In the genomic region with DNA sequence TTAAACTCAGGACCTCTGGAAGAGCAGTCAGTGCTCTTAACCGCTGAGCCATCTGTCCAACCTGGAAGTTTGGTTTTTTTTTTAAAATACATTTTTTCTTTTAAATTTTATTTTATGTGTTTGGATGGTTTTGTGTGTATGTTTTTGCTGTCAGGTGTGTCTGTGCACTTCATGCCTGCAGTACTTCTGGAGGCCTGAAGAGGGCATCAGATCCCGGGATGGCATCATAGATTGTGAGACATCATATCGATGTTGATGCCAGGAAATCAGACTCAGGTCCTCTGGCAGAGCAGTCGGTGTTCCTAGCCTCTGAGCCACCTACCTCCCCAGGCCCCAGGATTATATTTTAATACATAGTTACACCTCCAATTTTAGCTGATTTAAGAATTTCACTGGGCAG, we compare ENCODE assay signal across 28 mouse cellular contexts. TPM values are rescaled to one million over a fixed set of nuclear protein-coding genes. Genes with fewer than 3 reads are reported as not detected.
DNase-seq lines count a peak whose midpoint lies in the region; ATAC-seq and TF ChIP-seq lines count a peak whose summit lies in the region.
"Had no signal": no experiment of that assay in that cellular context is flagged by ENCODE, and none has a peak within 500 bp of the region (broad histone marks: within the 10 kb centered on the region; RNA-seq: fewer than 3 reads in every experiment).

No protein-coding gene starts in this region.

- no peaks in the 10 kb centered on the region for H3K4me1 ChIP-seq in heart, adult 2 months (ENCODE audit: control insufficient read depth, insufficient read depth, low read length)
- H3K4me1 ChIP-seq in liver, postnatal 0 days (ENCODE audit: insufficient read depth), result no peaks in the 10 kb centered on the region
- no peaks in the 10 kb centered on the region; the same call in 1 of the 2 replicates for H3K4me1 ChIP-seq in bone marrow, adult 2 months (ENCODE audit: control insufficient read depth, insufficient read depth, low read length)
- no peaks in the 10 kb centered on the region for H3K4me1 ChIP-seq in hindbrain, embryonic 14.5 days (replicated peaks; ENCODE audit: control insufficient read depth, insufficient read depth, low read length)
- H3K4me1 ChIP-seq: forebrain, embryonic 12.5 days had no signal

- no peak for DNase-seq in heart, adult 2 months
- DNase-seq in heart, postnatal 4 days, result no peak
- no peak for DNase-seq in liver, postnatal 0 days
- DNase-seq in liver (no peak), ES-CJ7 (ENCODE audit: low read depth, low spot score) (peak; percentile 27)
- no peak for DNase-seq in thymus, adult 18-20 months
- no peak for DNase-seq in hindbrain, embryonic 14.5 days (ENCODE audit: low spot score)
- DNase-seq: adrenal gland, postnatal 36 days; cerebellum, adult 9-10 months; gastrocnemius, postnatal 25 days; kidney, adult 8-10 months; kidney, postnatal 4 days; midbrain, embryonic 14.5 days had no signal

- 95% methylated on average over 4 of the region's 4 CpGs for WGBS in heart, adult 2 months
- 85% methylated on average over 4 of the region's 4 CpGs for WGBS in liver, postnatal 0 days (ENCODE audit: insufficient replicate concordance)
- WGBS in bone marrow, adult 2 months, result 84% methylated on average over 4 of the region's 4 CpGs
- 91% methylated on average over 4 of the region's 4 CpGs for WGBS in hindbrain, embryonic 14.5 days

- H3K4me3 ChIP-seq in heart, adult 2 months, result no peak overlapping the region
- H3K4me3 ChIP-seq in liver, postnatal 0 days (ENCODE audit: low read depth, low read length), result no peak overlapping the region
- H3K4me3 ChIP-seq in bone marrow, adult 2 months (replicated peaks; ENCODE audit: control insufficient read depth, low read depth, low read length), result no peak overlapping the region
- H3K4me3 ChIP-seq in hindbrain, embryonic 14.5 days (replicated peaks; ENCODE audit: low read length), result no peak overlapping the region
- H3K4me3 ChIP-seq: embryonic facial prominence, embryonic 10.5 days; forebrain, embryonic 12.5 days; heart, embryonic 15.5 days; myocyte had no signal

- H3K36me3 ChIP-seq in heart, adult 2 months (ENCODE audit: control insufficient read depth, insufficient read depth, low read length), result no peaks in the 10 kb centered on the region
- no peaks in the 10 kb centered on the region; the same call in 1 of the 2 replicates for H3K36me3 ChIP-seq in liver, postnatal 0 days (replicated peaks; ENCODE audit: insufficient read depth, low read length)
- no peaks in the 10 kb centered on the region for H3K36me3 ChIP-seq in hindbrain, embryonic 14.5 days (replicated peaks; ENCODE audit: control insufficient read depth, insufficient read depth)
- H3K36me3 ChIP-seq: embryonic facial prominence, embryonic 10.5 days; forebrain, embryonic 12.5 days; heart, embryonic 15.5 days had no signal

- H3K27ac ChIP-seq in heart, adult 2 months, result no peak overlapping the region
- H3K27ac ChIP-seq in liver, postnatal 0 days (ENCODE audit: low read depth), result no peak overlapping the region
- no peak overlapping the region for H3K27ac ChIP-seq in bone marrow, adult 2 months (ENCODE audit: control insufficient read depth, insufficient read depth, low read depth, low read length, poor library complexity)
- no peak overlapping the region for H3K27ac ChIP-seq in hindbrain, embryonic 14.5 days
- H3K27ac ChIP-seq: embryonic facial prominence, embryonic 10.5 days; forebrain, embryonic 12.5 days; heart, embryonic 15.5 days had no signal

- no peak for TF ChIP-seq POLR2A in heart, adult 2 months (IDR thresholded peaks at IDR 0.05; ENCODE audit: insufficient read depth, low read depth, low read length)
- no peak for TF ChIP-seq POLR2A in bone marrow, adult 2 months (IDR thresholded peaks at IDR 0.05; ENCODE audit: borderline replicate concordance, control insufficient read depth, low read depth, low read length)

- no peak for TF ChIP-seq EP300 in heart, adult 2 months (IDR thresholded peaks at IDR 0.05; ENCODE audit: insufficient read depth, low read depth, low read length)
- no peak for TF ChIP-seq EP300 in liver, postnatal 0 days (IDR thresholded peaks at IDR 0.05; ENCODE audit: low read depth)

- H3K27me3 ChIP-seq in heart, adult 2 months (ENCODE audit: control insufficient read depth, insufficient read depth, low read length), result no peaks in the 10 kb centered on the region
- no peaks in the 10 kb centered on the region for H3K27me3 ChIP-seq in liver, postnatal 0 days (ENCODE audit: insufficient read depth, low read length)
- H3K27me3 ChIP-seq in hindbrain, embryonic 14.5 days (ENCODE audit: control insufficient read depth, insufficient read depth, low read length), result no peaks in the 10 kb centered on the region
- H3K27me3 ChIP-seq: CH12.LX; forebrain, embryonic 12.5 days; heart, embryonic 15.5 days had no signal

- no peak for ATAC-seq in liver, postnatal 0 days
- no peak for ATAC-seq in hindbrain, embryonic 14.5 days (ENCODE audit: low FRiP score)

- H3K9me3 ChIP-seq in liver, postnatal 0 days (ENCODE audit: low read length), result no peaks in the 10 kb centered on the region
- no peaks in the 10 kb centered on the region for H3K9me3 ChIP-seq in hindbrain, embryonic 14.5 days (ENCODE audit: control insufficient read depth, low read length)
- H3K9me3 ChIP-seq: embryonic facial prominence, embryonic 10.5 days; forebrain, embryonic 12.5 days; heart, embryonic 15.5 days had no signal

- no peak overlapping the region for H3K4me2 ChIP-seq in liver, postnatal 0 days (ENCODE audit: low read depth, low read length)
- no peak overlapping the region for H3K4me2 ChIP-seq in hindbrain, embryonic 14.5 days (replicated peaks)
- H3K4me2 ChIP-seq: forebrain, embryonic 12.5 days; heart, embryonic 15.5 days had no signal

- H3K79me2 ChIP-seq in heart, adult 2 months (replicated peaks; ENCODE audit: control insufficient read depth, insufficient read depth, low read length), result no peaks in the 10 kb centered on the region

- peak; percentile 30 for TF ChIP-seq CTCF in heart, adult 2 months (IDR thresholded peaks at IDR 0.05)
- TF ChIP-seq CTCF in liver, postnatal 0 days (IDR thresholded peaks at IDR 0.05; ENCODE audit: low read depth), result peak; percentile 45
- peak; percentile 13; the same call in 1 of the 2 replicates for TF ChIP-seq CTCF in bone marrow, adult 2 months (IDR thresholded peaks at IDR 0.05; ENCODE audit: control insufficient read depth, insufficient read depth, low read length)

- intact Hi-C loops in heart, adult 2 months (cut with DNase I), result no loop called here

- H3K9ac ChIP-seq in heart, adult 2 months (ENCODE audit: low read depth, low read length), result no peak overlapping the region
- no peak overlapping the region for H3K9ac ChIP-seq in liver, postnatal 0 days (replicated peaks)
- no peak overlapping the region for H3K9ac ChIP-seq in hindbrain, embryonic 14.5 days
- H3K9ac ChIP-seq: forebrain, embryonic 12.5 days; heart, embryonic 15.5 days had no signal

RNA-seq across cellular contexts. Expression of gene Pla2g12b, which starts 10.3 kb away (rescaled TPM):
- total RNA-seq in heart, adult 2 months (2021), result not detected
- 0.10 TPM in 1 of 2 replicates, not detected in the other for polyA plus RNA-seq in heart, adult 2 months (2012; rRNA removed)
- total RNA-seq in heart, postnatal 4 days (2021), result under 1 TPM; 0.25 to 0.41 TPM
- polyA plus RNA-seq in liver, postnatal 0 days (2015; fragmentation: Nextera tagmentation; extraction: Ambion mirVana), result 58.4 and 61.3 TPM in 2 replicates
- not detected in 2 replicates for polyA plus RNA-seq in bone marrow, adult 2 months (2011; ENCODE audit: insufficient read depth, insufficient read length, low replicate concordance, missing spikeins)
- not detected in 2 replicates for polyA plus RNA-seq in hindbrain, embryonic 14.5 days (2014; fragmentation: Nextera tagmentation; extraction: Ambion mirVana)
- total RNA-seq: adrenal gland, postnatal 36 days; CH12.LX; common myeloid progenitor, adult 5-6 weeks; gastrocnemius, postnatal 25 days; heart, adult 8-10 months; hematopoietic stem cell, adult 5-6 weeks; layer of hippocampus, postnatal 10 days; left cerebral cortex, postnatal 10 days; megakaryocyte, adult 5-6 weeks had no signal
- polyA plus RNA-seq: embryonic facial prominence, embryonic 10.5 days; forebrain, embryonic 12.5 days; limb, embryonic 14.5 days; midbrain, embryonic 14.5 days; myocyte; neural tube, embryonic 14.5 days; spleen, adult 2 months had no signal

RNA-seq across cellular contexts. Expression of gene Gm10273, which starts 18.3 kb away (rescaled TPM):
- total RNA-seq in heart, adult 2 months (2021), result 100 to 1,000 TPM; 123 to 156 TPM
- polyA plus RNA-seq in heart, adult 2 months (2012; rRNA removed), result 19.1 and 64.0 TPM in 2 replicates
- 100 to 1,000 TPM; 134 to 144 TPM for total RNA-seq in heart, postnatal 4 days (2021)
- 4.1 and 8.4 TPM in 2 replicates for polyA plus RNA-seq in liver, postnatal 0 days (2015; fragmentation: Nextera tagmentation; extraction: Ambion mirVana)
- polyA plus RNA-seq in bone marrow, adult 2 months (2011; ENCODE audit: insufficient read depth, insufficient read length, low replicate concordance, missing spikeins), result 12.5 and 45.2 TPM in 2 replicates
- 4.0 and 4.3 TPM in 2 replicates for polyA plus RNA-seq in hindbrain, embryonic 14.5 days (2014; fragmentation: Nextera tagmentation; extraction: Ambion mirVana)

RNA-seq across cellular contexts. Expression of gene Oit3, which starts 27.9 kb away (rescaled TPM):
- total RNA-seq in heart, adult 2 months (2021), result not detected
- 0.55 and 0.59 TPM in 2 replicates for polyA plus RNA-seq in heart, adult 2 months (2012; rRNA removed)
- under 1 TPM; 0.79 to 0.99 TPM for total RNA-seq in heart, postnatal 4 days (2021)
- 26.8 and 28.1 TPM in 2 replicates for polyA plus RNA-seq in liver, postnatal 0 days (2015; fragmentation: Nextera tagmentation; extraction: Ambion mirVana)
- not detected in 2 replicates for polyA plus RNA-seq in bone marrow, adult 2 months (2011; ENCODE audit: insufficient read depth, insufficient read length, low replicate concordance, missing spikeins)
- polyA plus RNA-seq in hindbrain, embryonic 14.5 days (2014; fragmentation: Nextera tagmentation; extraction: Ambion mirVana), result 0.18 and 0.27 TPM in 2 replicates
- polyA plus RNA-seq: neural tube, embryonic 14.5 days had no signal

Comparison
In these comparisons a context has a peak if more than half of its experiments do, and no peak if none do; other contexts are left out.
1. RNA of gene Pla2g12b, which starts 10.3 kb away (polyA plus RNA-seq): 58.4 to 61.3 TPM in liver, postnatal 0 days; not detected in bone marrow, adult 2 months, 0.10 TPM in heart, adult 2 months and not detected in hindbrain, embryonic 14.5 days; every median in the first group is over 10 times any median in the second.
2. RNA of gene Oit3, which starts 27.9 kb away (polyA plus RNA-seq): 26.8 to 28.1 TPM in liver, postnatal 0 days; 0.55 to 0.59 TPM in heart, adult 2 months, not detected in bone marrow, adult 2 months and 0.18 to 0.27 TPM in hindbrain, embryonic 14.5 days; every median in the first group is over 10 times any median in the second.
3. Peak in every context shown above with its lines, with median percentiles within 50 percentile points of each other: CTCF ChIP-seq.